Mouse (Mus musculus): ENCODE results near the gene Tra2a.

- TF ChIP-seq CTCF (IDR thresholded peaks at IDR 0.05; ENCODE audit: low read depth) (no peak), EP300 (IDR thresholded peaks at IDR 0.05; ENCODE audit: low read depth) (no peak)
Measured at GRCm38 (mm10) chr6:49257880-49258279, 6.0 kb downstream of the Tra2a start.

Data from liver, postnatal 0 days (tissue).